Mouse (Mus musculus) lung, postnatal 0 days (tissue): ENCODE data around the gene Fam151a.

ENCODE experiments used
- CTCF ChIP-seq: IDR thresholded peaks from 2 replicates; pipeline ENCODE4 v1.5.1; 2016; ENCODE audit warnings: antibody characterized with exemption, mild to moderate bottlenecking
- EP300 ChIP-seq: IDR thresholded peaks from 2 replicates; pipeline ENCODE4 v1.6.1; 2016; ENCODE audit warnings: antibody characterized with exemption, mild to moderate bottlenecking, control low read depth

GRCm38 (mm10) chr4:106778116-106778788 lies 44.6 kb downstream of the Fam151a start:
- TF ChIP-seq CTCF: peak; percentile 58
- peak; percentile 77 for TF ChIP-seq EP300
